Mouse (Mus musculus): ENCODE data around the gene D130043K22Rik. TPM values are rescaled to one million over a fixed set of nuclear protein-coding genes. Genes with fewer than 3 reads are reported as not detected.

D130043K22Rik gene
- polyA plus RNA-seq, 1 experiment from 2014 or later: 0.82 TPM

GRCm38 (mm10) chr13:24816125-24817092 is 28.5 kb upstream of the D130043K22Rik start:
- H3K4me1 ChIP-seq (replicated peaks; ENCODE audit: insufficient read depth, low read length): no peaks in the 10 kb centered on the region
- 56% methylated on average over 4 of the region's 4 CpGs for WGBS
- ATAC-seq (replicated peaks; ENCODE audit: low FRiP score, low read depth) (peak; percentile 74), DNase-seq (ENCODE audit: low spot score) (no peak)
- H3K27ac ChIP-seq: no peak overlapping the region
- H3K4me3 ChIP-seq (replicated peaks; ENCODE audit: low read depth, low read length): no peak overlapping the region
- peaks cover 24% of the 10 kb centered on the region for H3K36me3 ChIP-seq (ENCODE audit: insufficient read depth, low read length)
- no peaks in the 10 kb centered on the region for H3K9me3 ChIP-seq (replicated peaks; ENCODE audit: low read length)
- H3K27me3 ChIP-seq (ENCODE audit: insufficient read depth, low read length): no peaks in the 10 kb centered on the region
- H3K9ac ChIP-seq (ENCODE audit: low read depth, low read length): no peak overlapping the region
- H3K4me2 ChIP-seq (ENCODE audit: low read length): no peak overlapping the region
- TF ChIP-seq CTCF (IDR thresholded peaks at IDR 0.05; ENCODE audit: low read depth): no peak

DNA sequence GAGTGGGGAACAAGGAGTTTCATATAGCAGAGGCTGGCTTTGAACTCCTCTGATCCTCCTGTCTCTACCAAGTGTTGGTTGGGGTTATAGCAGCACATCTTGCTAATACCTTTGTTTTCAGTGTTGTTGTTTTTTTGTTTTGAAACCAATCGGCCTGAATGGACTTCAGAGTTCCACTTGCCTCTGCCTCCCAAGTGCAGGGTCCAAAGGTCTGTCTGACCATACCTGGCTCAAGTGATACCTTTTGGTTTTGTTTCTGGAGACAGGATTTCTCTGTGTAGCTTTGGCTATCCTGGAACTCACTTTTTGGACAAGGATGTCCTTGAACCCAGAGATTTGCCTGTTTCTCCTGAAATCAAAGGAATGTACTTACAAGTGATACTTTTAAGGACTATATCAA is 25.0 kb upstream of the D130043K22Rik start:
- no peak for ATAC-seq (replicated peaks; ENCODE audit: low FRiP score, low read depth)
- TF ChIP-seq CTCF (IDR thresholded peaks at IDR 0.05; ENCODE audit: low read depth): no peak
- Histone ChIP-seq H3K9ac (ENCODE audit: low read depth, low read length) (no peak overlapping the region), H3K27me3 (ENCODE audit: insufficient read depth, low read length) (no peaks in the 10 kb centered on the region), H3K4me2 (ENCODE audit: low read length) (no peak overlapping the region), H3K36me3 (ENCODE audit: insufficient read depth, low read length) (peaks cover 8% of the 10 kb centered on the region), H3K9me3 (replicated peaks; ENCODE audit: low read length) (no peaks in the 10 kb centered on the region), H3K4me1 (replicated peaks; ENCODE audit: insufficient read depth, low read length) (no peaks in the 10 kb centered on the region), H3K4me3 (replicated peaks; ENCODE audit: low read depth, low read length) (no peak overlapping the region), H3K27ac (no peak overlapping the region)
- WGBS: 81% methylated on average over 1 of the region's 1 CpGs
- no peak for DNase-seq (ENCODE audit: low spot score)

GRCm38 (mm10) chr13:24822663-24823343 is 22.1 kb upstream of the D130043K22Rik start:
- Histone ChIP-seq H3K4me1 (replicated peaks; ENCODE audit: insufficient read depth, low read length) (no peaks in the 10 kb centered on the region), H3K36me3 (ENCODE audit: insufficient read depth, low read length) (peaks cover 7% of the 10 kb centered on the region; the same call in 1 of the 2 replicates), H3K4me3 (replicated peaks; ENCODE audit: low read depth, low read length) (no peak overlapping the region), H3K27me3 (ENCODE audit: insufficient read depth, low read length) (no peaks in the 10 kb centered on the region), H3K9ac (ENCODE audit: low read depth, low read length) (no peak overlapping the region), H3K27ac (no peak overlapping the region), H3K4me2 (ENCODE audit: low read length) (no peak overlapping the region), H3K9me3 (replicated peaks; ENCODE audit: low read length) (no peaks in the 10 kb centered on the region)
- TF ChIP-seq CTCF (IDR thresholded peaks at IDR 0.05; ENCODE audit: low read depth): no peak
- DNase-seq (ENCODE audit: low spot score) (no peak), ATAC-seq (replicated peaks; ENCODE audit: low FRiP score, low read depth) (no peak)
- 87% methylated on average over 16 of the region's 16 CpGs for WGBS

DNA sequence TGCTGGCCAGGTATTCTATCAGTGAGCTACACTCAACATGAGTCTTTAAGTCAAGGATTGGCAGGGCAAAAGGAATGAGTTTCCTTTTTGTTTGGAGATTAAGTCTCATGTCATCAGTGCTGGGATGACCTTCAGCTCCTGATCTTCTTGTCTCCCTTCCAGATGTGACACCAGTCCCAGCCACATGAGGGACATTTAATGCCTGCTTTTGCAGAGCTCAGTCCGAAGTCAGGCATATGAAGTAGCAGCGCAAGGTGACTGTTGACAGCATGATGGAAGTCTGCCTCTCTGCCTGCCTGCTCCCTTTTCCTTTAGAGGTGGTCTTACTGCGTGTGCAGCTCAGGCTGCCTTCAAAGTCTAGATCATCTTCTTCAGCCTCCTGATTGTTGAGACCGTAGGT is 20.3 kb upstream of the D130043K22Rik start:
- DNase-seq (ENCODE audit: low spot score) (no peak), ATAC-seq (replicated peaks; ENCODE audit: low FRiP score, low read depth) (no peak)
- no peaks in the 10 kb centered on the region for H3K27me3 ChIP-seq (ENCODE audit: insufficient read depth, low read length)
- H3K9me3 ChIP-seq (replicated peaks; ENCODE audit: low read length): no peaks in the 10 kb centered on the region
- H3K27ac ChIP-seq: no peak overlapping the region
- H3K4me3 ChIP-seq (replicated peaks; ENCODE audit: low read depth, low read length): no peak overlapping the region
- no peak overlapping the region for H3K4me2 ChIP-seq (ENCODE audit: low read length)
- no peaks in the 10 kb centered on the region for H3K4me1 ChIP-seq (replicated peaks; ENCODE audit: insufficient read depth, low read length)
- WGBS: 87% methylated on average over 4 of the region's 4 CpGs
- no peak overlapping the region for H3K9ac ChIP-seq (ENCODE audit: low read depth, low read length)
- TF ChIP-seq CTCF (IDR thresholded peaks at IDR 0.05; ENCODE audit: low read depth): no peak
- peaks cover 3% of the 10 kb centered on the region; the same call in 1 of the 2 replicates for H3K36me3 ChIP-seq (ENCODE audit: insufficient read depth, low read length)

- Histone ChIP-seq H3K4me1 (replicated peaks; ENCODE audit: insufficient read depth, low read length) (no peaks in the 10 kb centered on the region), H3K4me3 (replicated peaks; ENCODE audit: low read depth, low read length) (no peak overlapping the region), H3K27ac (no peak overlapping the region), H3K4me2 (ENCODE audit: low read length) (no peak overlapping the region), H3K27me3 (ENCODE audit: insufficient read depth, low read length) (no peaks in the 10 kb centered on the region), H3K36me3 (ENCODE audit: insufficient read depth, low read length) (no peaks in the 10 kb centered on the region), H3K9ac (ENCODE audit: low read depth, low read length) (no peak overlapping the region), H3K9me3 (replicated peaks; ENCODE audit: low read length) (no peaks in the 10 kb centered on the region)
- 85% methylated on average over 4 of the region's 4 CpGs for WGBS
- ATAC-seq (replicated peaks; ENCODE audit: low FRiP score, low read depth): no peak
- no peak for DNase-seq (ENCODE audit: low spot score)
- TF ChIP-seq CTCF (IDR thresholded peaks at IDR 0.05; ENCODE audit: low read depth): no peak
These were observed 19.3 kb upstream of the D130043K22Rik start for GRCm38 (mm10) chr13:24825587-24825986.

DNA sequence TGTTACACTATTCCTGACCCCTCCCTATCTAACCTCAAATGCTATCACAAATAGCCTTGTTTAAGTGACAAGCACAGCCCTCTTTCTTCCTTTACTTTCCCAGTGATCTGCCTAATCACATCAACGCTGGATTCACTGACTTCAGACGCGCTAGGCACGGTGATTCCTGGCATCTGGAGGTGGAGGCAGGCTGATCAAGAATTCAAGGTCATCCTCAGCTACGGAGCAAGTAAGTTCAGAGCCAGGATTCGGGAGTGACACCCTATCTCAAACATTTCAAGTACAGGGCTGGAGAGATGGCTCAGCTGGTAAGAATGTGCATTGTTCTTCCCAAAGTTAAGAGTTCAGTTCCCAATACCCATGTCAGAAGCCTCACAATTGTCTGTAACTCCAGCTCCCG is 18.8 kb upstream of the D130043K22Rik start:
- Histone ChIP-seq H3K4me3 (replicated peaks; ENCODE audit: low read depth, low read length) (no peak overlapping the region), H3K4me2 (ENCODE audit: low read length) (no peak overlapping the region), H3K27me3 (ENCODE audit: insufficient read depth, low read length) (no peaks in the 10 kb centered on the region), H3K9me3 (replicated peaks; ENCODE audit: low read length) (no peaks in the 10 kb centered on the region), H3K4me1 (replicated peaks; ENCODE audit: insufficient read depth, low read length) (no peaks in the 10 kb centered on the region), H3K9ac (ENCODE audit: low read depth, low read length) (no peak overlapping the region), H3K36me3 (ENCODE audit: insufficient read depth, low read length) (no peaks in the 10 kb centered on the region), H3K27ac (no peak overlapping the region)
- no peak for TF ChIP-seq CTCF (IDR thresholded peaks at IDR 0.05; ENCODE audit: low read depth)
- DNase-seq (ENCODE audit: low spot score) (no peak), ATAC-seq (replicated peaks; ENCODE audit: low FRiP score, low read depth) (no peak)
- 81% methylated on average over 7 of the region's 7 CpGs for WGBS

Data from kidney, postnatal 0 days (tissue).